Mouse (Mus musculus): ENCODE measurements around the gene Apobec2. TPM values are rescaled to one million over a fixed set of nuclear protein-coding genes. Genes with fewer than 3 reads are reported as not detected.

The Apobec2 gene
- 0.13 TPM in 1 of 2 replicates, not detected in the other for polyA plus RNA-seq (2021; fragmentation: Nextera tagmentation)
- long read RNA-seq, experiment 1: 0 reads
- long read RNA-seq, experiment 2: 0 reads

DNA sequence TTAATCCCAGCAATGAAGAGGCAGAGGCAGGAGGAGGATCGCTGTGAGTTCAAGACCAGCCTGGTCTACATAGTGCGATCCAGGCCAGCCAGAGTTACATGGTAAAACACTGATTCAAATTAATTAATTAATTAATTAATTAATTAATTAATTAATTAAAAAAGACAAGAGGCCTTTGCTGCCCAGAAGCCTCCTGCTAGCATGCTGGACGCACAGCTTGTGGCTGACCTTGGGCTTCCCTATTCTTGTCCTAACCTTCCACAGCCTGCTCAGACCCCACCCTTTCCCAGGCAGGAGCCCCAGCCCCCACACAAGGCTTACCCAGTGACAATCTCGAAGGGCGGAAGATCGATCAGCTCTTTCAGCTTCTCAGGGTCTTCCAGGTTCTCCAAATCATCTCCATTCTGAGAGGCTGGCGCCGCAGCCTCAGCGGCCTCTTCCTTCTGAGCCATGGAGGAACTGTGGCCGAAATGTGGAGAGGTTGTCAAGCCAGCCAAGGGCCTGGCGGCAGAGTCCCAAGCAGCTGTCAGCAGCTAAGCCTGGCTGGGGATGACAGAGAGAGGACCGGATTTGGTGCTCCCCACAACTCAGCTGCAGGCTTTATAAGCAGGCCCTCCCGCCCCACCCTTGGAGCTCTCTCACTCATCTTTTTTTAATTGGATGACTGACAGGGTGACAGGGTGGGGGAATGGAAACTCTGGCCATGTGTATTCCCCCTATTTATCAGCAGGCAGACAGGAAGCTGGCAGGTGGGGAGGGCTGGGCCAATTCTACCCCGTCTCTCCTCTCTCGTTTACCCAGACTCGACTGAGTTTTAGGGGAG is at the start of gene Apobec2:
Gene Apobec2 (minus strand): TSS at position 773 of the 823 bp plus-strand sequence.

DNA sequence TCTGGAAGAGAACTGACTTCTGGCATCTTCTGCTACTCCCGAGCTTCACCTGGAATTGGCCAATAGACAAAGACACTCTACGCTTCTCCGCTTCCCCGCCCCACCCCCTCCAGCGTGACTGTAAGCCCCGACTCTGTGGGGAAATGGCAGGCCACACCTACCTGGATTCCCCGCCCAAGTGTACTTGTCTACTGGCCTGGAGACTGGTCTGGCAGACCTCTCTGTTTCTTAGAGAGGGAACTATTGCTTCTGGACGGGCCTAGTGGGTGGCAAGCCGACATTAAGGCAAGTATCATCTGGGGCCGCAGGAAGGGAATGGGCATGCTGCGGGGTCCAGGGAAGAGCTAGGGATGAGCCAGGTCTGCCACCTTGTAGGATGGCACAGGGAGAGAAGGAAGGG is 22.0 kb upstream of the Apobec2 start, which contains the start of gene Unc5cl:
Gene Unc5cl (plus strand): TSS at position 214 of the 400 bp plus-strand sequence.

GRCm38 (mm10) chr17:48451353-48451675 is 18.6 kb upstream of the Apobec2 start, which contains the start of gene Tspo2:
Tspo2 (minus strand) TSS chr17:48451522.

GRCm38 (mm10) chr17:48409380-48410298 is 23.1 kb downstream of the Apobec2 start, which contains the start of the genes Nfya and Oard1:
Nfya (minus strand) TSS chr17:48409906.
Oard1 (plus strand) TSS chr17:48410014.

Other genes starting within 250 kb of the Apobec2 start
- gene Trem1, start 200.2 kb downstream of the Apobec2 start, polyA plus RNA-seq (2021; fragmentation: Nextera tagmentation): not detected in 2 replicates
- 0.15 TPM in 1 of 2 replicates, not detected in the other for gene Trem3, start 185.2 kb downstream of the Apobec2 start, polyA plus RNA-seq (2021; fragmentation: Nextera tagmentation)
- 0.18 TPM in 1 of 2 replicates, not detected in the other for gene Treml4, start 168.6 kb downstream of the Apobec2 start, polyA plus RNA-seq (2021; fragmentation: Nextera tagmentation)
- gene Treml2, start 133.4 kb downstream of the Apobec2 start, polyA plus RNA-seq (2021; fragmentation: Nextera tagmentation): 0.04 and 0.18 TPM in 2 replicates
- gene B430306N03Rik, start 116.8 kb downstream of the Apobec2 start, polyA plus RNA-seq (2021; fragmentation: Nextera tagmentation): 0.11 TPM in 1 of 2 replicates, not detected in the other
- gene Trem2, start 86.5 kb downstream of the Apobec2 start, polyA plus RNA-seq (2021; fragmentation: Nextera tagmentation): 33.7 and 42.8 TPM in 2 replicates
- 0.11 and 0.16 TPM in 2 replicates for gene Treml1, start 73.0 kb downstream of the Apobec2 start, polyA plus RNA-seq (2021; fragmentation: Nextera tagmentation)
- 1.4 and 2.7 TPM in 2 replicates for gene Nfya, start 23.0 kb downstream of the Apobec2 start, polyA plus RNA-seq (2021; fragmentation: Nextera tagmentation)
- 26.5 and 28.5 TPM in 2 replicates for gene Oard1, start 22.9 kb downstream of the Apobec2 start, polyA plus RNA-seq (2021; fragmentation: Nextera tagmentation)
- gene Tspo2, start 18.6 kb upstream of the Apobec2 start, polyA plus RNA-seq (2021; fragmentation: Nextera tagmentation): 0.03 TPM in 1 of 2 replicates, not detected in the other
- 0.08 and 0.22 TPM in 2 replicates for gene Unc5cl, start 22.0 kb upstream of the Apobec2 start, polyA plus RNA-seq (2021; fragmentation: Nextera tagmentation)